Mouse (Mus musculus) forebrain, embryonic 10.5 days (tissue): ENCODE data around the gene Usp34. TPM values are rescaled to one million over a fixed set of nuclear protein-coding genes. Genes with fewer than 3 reads are reported as not detected.
"Not testable (repeated sequence)": the region's sequence is repeated elsewhere in the genome, so short reads cannot be mapped to it uniquely, and the experiment has no call there.

Experiments
- DNase-seq: peaks from one replicate; pipeline ENCODE4 v3.0.0-alpha.2; 2017; ENCODE audit warnings: low spot score; ENCODE audit errors: extremely low spot score
- H3K27ac ChIP-seq: fragments of 300-500 bp; sonication (generic); 2 replicates; pipeline ENCODE4 v1.5.1; 2016; ENCODE audit warnings: mild to moderate bottlenecking
- H3K27me3 ChIP-seq: fragments of 300-500 bp; sonication (generic); 2 replicates; pipeline ENCODE4 v1.6.1; 2016; ENCODE audit warnings: mild to moderate bottlenecking; ENCODE audit not compliant: poor library complexity, severe bottlenecking
- H3K36me3 ChIP-seq: fragments of 300-500 bp; sonication (generic); replicated peaks from 2 replicates; pipeline ENCODE4 v1.6.1; 2016; ENCODE audit warnings: mild to moderate bottlenecking, moderate library complexity
- H3K4me1 ChIP-seq: fragments of 300-500 bp; sonication (generic); 2 replicates; pipeline ENCODE4 v1.6.1; 2016
- H3K4me3 ChIP-seq: fragments of 300-500 bp; sonication (generic); 2 replicates; pipeline ENCODE4 v1.5.1; 2016; ENCODE audit warnings: mild to moderate bottlenecking, moderate library complexity
- H3K9me3 ChIP-seq: fragments of 300-500 bp; sonication (generic); 2 replicates; pipeline ENCODE4 v1.6.1; 2016; ENCODE audit warnings: mild to moderate bottlenecking, moderate library complexity
- WGBS: fragments of 180-500 bp; shearing (Covaris S2); methylation state at CpG from one replicate; pipeline ENCODE4 v1.1.7; 2016; 5-methylcytosine and 5-hydroxymethylcytosine counted together
- polyA plus RNA-seq: library from polyadenylated mRNA; unstranded; fragments of >200 nt; fragmentation: Nextera tagmentation; extraction: Ambion mirVana; gene quantifications from 2 replicates; pipeline ENCODE4 v1.2.1, GENCODE M21; 2016

The Usp34 gene
- polyA plus RNA-seq, 1 experiment from 2014 or later: 26.1 TPM

DNA sequence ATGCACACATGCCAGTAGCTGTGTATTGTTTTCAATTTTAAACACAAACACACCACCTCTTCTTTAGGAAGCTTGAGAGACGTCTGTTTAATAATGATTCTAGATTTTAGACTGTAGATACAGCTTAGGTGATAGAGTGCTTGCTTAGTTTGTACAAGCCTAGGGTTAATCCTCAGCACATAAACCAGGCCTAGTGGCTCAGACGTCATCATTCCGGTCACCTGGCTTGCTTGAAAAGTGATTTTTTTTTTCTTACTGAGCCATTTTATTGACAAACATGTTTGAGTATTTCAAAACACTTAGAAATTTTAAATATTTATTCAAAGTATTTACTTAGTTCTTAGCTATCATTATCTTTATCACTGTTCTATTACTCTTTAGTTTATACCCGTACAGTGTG lies 65.3 kb downstream of the Usp34 start:
- no peaks in the 10 kb centered on the region for H3K4me1 ChIP-seq
- H3K9me3 ChIP-seq: no peaks in the 10 kb centered on the region
- no peak for DNase-seq
- H3K27ac ChIP-seq: no peak overlapping the region
- H3K27me3 ChIP-seq: no peaks in the 10 kb centered on the region
- 92% methylated on average over 4 of the region's 4 CpGs for WGBS
- H3K4me3 ChIP-seq: no peak overlapping the region
- peaks cover 71% of the 10 kb centered on the region for H3K36me3 ChIP-seq

DNA sequence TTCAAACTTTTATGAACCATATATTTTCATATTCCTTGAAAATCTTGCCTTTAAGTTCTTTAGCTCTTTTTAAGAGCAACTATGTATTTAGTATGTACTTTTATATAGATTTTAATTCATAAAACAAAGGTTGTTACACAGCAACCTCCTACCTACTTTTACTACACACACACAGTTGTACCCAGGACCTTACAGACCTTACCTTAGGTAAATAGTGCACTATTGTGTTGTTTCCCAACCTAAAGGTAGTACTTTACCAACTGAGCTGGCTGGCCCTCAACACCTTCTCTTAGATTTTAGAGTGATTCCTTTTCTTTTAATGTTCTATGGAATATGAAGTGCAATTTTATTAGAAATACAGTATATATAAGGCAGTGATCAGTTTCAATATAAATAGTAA lies 65.8 kb downstream of the Usp34 start:
- no peak for DNase-seq
- Histone ChIP-seq H3K4me3 (no peak overlapping the region), H3K27me3 (no peaks in the 10 kb centered on the region), H3K4me1 (no peaks in the 10 kb centered on the region), H3K27ac (no peak overlapping the region), H3K9me3 (no peaks in the 10 kb centered on the region), H3K36me3 (peaks cover 74% of the 10 kb centered on the region)

DNA sequence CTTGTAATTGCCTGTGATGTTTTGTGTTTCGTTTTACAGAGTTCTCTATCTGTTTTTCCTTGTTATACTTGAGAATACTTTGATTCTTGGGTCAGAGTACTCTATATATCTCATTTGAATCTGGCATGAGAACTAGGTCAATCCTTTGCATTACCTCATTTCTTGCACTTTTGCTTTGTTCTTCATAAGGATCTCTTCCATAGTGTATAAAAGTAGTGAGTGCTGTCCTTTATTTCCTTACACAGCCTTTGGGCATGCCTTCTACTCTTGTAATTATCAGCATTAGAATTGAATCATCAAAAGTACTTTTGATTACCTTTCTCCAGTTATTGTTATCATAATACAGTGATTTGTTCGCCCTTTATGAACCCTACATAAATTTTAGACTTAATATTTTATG lies 73.4 kb downstream of the Usp34 start:
- H3K9me3 ChIP-seq: no peaks in the 10 kb centered on the region
- DNase-seq: no peak
- H3K36me3 ChIP-seq: peaks cover 70% of the 10 kb centered on the region

DNA sequence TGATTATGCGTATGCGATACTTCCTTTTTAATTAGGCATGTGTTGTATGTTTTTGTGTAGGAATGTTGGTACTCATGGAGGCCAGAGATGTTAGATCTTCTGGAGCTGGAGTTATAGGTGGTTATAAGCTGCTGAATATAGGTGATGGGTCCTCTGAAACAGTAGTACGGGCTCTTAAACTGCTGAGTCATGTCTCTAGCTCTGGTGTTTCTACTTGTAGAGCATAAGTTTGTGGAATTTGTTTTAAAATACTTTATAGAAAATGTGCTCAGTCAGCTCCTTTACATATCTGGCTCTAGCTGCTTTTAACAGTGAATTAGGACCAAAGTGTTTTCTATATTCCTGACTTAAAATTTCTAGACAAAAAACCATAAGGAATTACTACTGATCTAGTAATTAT lies 73.9 kb downstream of the Usp34 start:
- no peak for DNase-seq
- Histone ChIP-seq H3K36me3 (peaks cover 70% of the 10 kb centered on the region), H3K9me3 (no peaks in the 10 kb centered on the region), H3K4me1 (no peaks in the 10 kb centered on the region), H3K4me3 (no peak overlapping the region), H3K27me3 (no peaks in the 10 kb centered on the region), H3K27ac (no peak overlapping the region)
- 94% methylated on average over 3 of the region's 3 CpGs for WGBS

More for the DNA sequence above, 73.4 kb downstream of the Usp34 start:
- Histone ChIP-seq H3K4me1 (no peaks in the 10 kb centered on the region), H3K4me3 (no peak overlapping the region), H3K27me3 (no peaks in the 10 kb centered on the region), H3K27ac (no peak overlapping the region)
- WGBS: 97% methylated on average over 2 of the region's 2 CpGs

DNA sequence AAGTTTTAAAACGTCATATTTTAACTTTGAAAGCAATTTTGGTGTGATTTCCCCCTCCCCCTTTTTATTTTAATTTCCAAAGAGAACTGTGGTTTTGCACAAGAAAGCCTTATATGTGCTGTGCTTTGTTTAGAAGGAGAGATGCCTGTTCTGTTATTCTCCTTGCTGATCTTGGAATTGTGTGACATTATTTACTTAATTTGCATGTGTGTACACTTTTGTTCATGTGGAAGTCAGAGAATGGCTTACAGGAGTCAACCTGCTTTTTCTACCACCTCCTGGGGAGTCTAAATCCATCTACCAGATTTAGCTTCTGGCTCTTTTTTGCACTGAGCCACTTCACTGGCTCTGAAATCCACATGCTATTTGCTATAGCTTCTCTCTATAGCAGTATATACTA lies 76.1 kb downstream of the Usp34 start:
- Histone ChIP-seq H3K27ac (no peak overlapping the region), H3K4me3 (no peak overlapping the region), H3K27me3 (no peaks in the 10 kb centered on the region), H3K9me3 (no peaks in the 10 kb centered on the region), H3K36me3 (peaks cover 57% of the 10 kb centered on the region), H3K4me1 (no peaks in the 10 kb centered on the region)
- 83% methylated on average over 1 of the region's 1 CpGs for WGBS
- DNase-seq: no peak

DNA sequence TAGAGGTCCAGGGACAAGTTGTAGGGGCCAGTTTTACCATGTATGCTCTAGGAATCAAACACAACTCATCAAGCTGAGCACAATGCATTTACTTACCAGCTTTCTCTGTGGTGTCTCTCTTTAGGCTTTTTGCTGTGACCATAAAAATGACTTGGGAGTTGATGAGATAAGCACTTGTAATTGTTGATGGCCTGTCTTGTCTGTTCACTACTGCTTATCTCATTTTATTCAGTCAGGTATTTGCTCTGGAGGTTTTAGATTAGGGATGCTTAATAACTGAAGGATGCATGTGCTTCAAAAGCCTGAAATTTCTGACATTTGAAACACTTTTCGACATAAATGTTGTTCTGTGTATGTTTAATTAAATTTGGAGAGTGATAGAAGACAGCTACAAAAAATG lies 83.0 kb downstream of the Usp34 start:
- H3K27me3 ChIP-seq: no peaks in the 10 kb centered on the region
- 93% methylated on average over 1 of the region's 1 CpGs for WGBS
- H3K9me3 ChIP-seq: no peaks in the 10 kb centered on the region
- no peak overlapping the region for H3K4me3 ChIP-seq
- H3K27ac ChIP-seq: no peak overlapping the region
- peaks cover 73% of the 10 kb centered on the region for H3K36me3 ChIP-seq
- DNase-seq: no peak
- no peaks in the 10 kb centered on the region for H3K4me1 ChIP-seq

DNA sequence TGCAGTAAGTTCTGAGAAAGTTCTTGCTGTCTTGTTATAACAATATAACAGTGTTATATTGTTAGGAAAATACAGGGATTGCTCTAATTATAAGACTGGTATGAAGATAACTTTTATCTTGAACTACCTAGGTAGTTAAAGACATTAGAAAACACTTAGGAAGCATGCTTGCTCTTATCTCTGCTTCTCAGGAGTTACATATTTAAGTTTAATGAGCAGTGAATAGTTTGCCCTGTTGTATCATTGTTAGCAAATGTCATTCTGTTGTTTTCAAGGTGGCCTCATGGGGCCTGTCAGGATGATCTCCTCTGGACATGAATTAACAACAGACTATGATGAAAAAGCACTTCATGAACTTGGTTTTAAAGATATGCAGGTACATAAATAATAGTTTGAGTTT lies 85.9 kb downstream of the Usp34 start:
- DNase-seq: no peak
- Histone ChIP-seq H3K36me3 (peaks cover 86% of the 10 kb centered on the region), H3K4me3 (no peak overlapping the region)

DNA sequence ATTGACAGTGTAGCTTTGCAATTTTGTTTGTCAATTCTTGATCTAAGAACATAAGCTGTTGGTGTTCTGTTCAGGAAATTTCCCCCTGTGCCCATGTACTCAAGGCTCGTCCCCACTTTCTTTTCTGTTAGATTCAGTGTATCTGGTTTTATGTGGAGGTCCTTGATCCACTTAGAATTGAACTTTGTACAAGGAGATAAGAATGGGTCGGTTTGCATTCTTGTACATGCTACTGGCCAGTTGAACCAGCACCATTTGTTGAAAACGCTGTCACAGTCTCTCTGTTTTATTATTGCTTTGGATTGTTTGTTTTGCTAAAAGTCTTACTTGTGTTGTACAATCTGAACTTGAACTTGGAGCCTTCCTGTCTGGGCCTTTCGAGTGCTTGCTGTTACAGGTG lies 89.9 kb downstream of the Usp34 start:
- Histone ChIP-seq H3K4me3 (no peak overlapping the region), H3K36me3 (peaks cover 82% of the 10 kb centered on the region), H3K27ac (no peak overlapping the region), H3K27me3 (no peaks in the 10 kb centered on the region), H3K4me1 (no peaks in the 10 kb centered on the region), H3K9me3 (no peaks in the 10 kb centered on the region)
- DNase-seq: no peak
- WGBS: 94% methylated on average over 4 of the region's 4 CpGs

More for the DNA sequence above, 85.9 kb downstream of the Usp34 start:
- no peaks in the 10 kb centered on the region for H3K27me3 ChIP-seq
- no peak overlapping the region for H3K27ac ChIP-seq
- no peaks in the 10 kb centered on the region for H3K9me3 ChIP-seq
- H3K4me1 ChIP-seq: no peaks in the 10 kb centered on the region

DNA sequence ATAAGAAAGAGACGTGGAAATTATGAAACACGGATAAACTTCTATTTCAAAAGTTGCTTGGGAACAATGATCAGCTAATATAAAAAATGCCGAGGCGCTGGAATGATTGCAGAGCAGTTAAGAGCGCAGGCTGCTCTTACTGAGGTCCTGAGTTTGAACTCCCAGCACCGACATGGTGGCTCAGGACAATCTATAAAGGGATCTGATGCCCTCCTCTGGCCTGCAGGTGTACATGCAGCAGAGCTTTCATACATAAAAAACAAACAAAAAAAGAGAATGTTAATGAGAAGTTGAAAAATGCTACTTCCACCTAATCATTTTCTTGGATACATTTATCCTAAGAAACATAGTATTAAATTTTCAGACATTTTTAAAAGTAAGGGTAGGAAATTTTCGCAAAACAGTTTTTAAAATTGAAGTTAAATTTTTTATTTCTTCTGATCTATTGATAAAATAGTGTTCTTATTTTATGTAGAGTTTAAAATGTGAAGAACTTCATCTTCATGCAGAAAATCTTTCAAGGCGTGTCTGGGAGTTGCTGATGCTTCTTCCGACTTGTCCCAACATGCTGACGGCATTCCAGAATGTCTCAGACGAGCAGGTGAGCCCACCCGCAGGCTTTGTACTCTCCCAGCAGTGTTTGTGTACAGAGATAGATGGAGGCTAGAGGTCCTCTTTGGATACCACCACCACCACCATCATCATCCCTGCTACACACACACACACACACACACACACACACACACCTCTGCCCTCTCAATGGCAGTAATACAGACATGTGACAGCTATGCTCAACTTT lies 94.5 kb downstream of the Usp34 start:
- Histone ChIP-seq H3K9me3 (no peaks in the 10 kb centered on the region), H3K27me3 (no peaks in the 10 kb centered on the region), H3K27ac (no peak overlapping the region), H3K36me3 (peaks cover 77% of the 10 kb centered on the region), H3K4me1 (no peaks in the 10 kb centered on the region), H3K4me3 (no peak overlapping the region)
- no peak for DNase-seq
- WGBS: 90% methylated on average over 12 of the region's 12 CpGs

DNA sequence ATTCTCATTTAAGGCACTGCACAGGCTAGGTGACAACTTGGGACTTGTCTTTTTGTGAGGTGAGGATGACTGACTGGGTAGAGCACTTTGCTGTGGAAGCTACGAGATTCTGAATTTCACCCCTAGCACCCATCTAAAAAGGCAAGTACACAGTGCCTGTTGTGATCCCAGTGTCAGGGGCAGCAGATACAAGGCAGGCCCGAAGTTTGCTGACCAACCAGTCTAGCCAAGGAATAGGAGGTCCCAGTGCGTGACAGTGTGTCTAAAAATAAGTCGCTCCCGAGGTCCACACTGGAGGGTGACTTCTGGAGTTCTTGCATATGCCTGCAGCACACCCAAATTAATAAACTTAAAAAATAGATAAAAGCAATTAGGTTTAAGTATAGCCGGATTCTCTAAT lies 121.6 kb downstream of the Usp34 start:
- Histone ChIP-seq H3K27me3 (no peaks in the 10 kb centered on the region), H3K4me1 (no peaks in the 10 kb centered on the region), H3K27ac (no peak overlapping the region), H3K4me3 (no peak overlapping the region), H3K9me3 (no peaks in the 10 kb centered on the region), H3K36me3 (peaks cover 83% of the 10 kb centered on the region)
- WGBS: 94% methylated on average over 6 of the region's 6 CpGs
- no peak for DNase-seq

DNA sequence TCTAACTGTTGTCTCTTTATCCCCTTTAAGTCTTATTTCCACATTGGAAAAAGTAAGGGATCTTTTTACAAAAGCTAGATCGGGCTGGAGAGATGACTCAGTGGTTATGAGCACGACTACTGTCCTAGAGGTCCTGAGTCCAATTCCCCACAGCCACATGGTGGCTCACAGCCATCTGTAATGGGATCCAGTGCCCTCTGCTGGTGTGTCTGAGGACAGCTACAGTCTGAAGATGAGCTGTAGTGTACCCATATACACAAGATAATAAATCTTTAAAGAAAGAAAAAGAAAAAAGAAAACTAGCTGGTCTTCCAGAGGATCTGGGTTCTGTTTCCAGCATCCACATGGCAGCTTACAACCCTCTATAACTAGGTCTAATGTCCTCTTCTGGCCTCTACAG lies 123.3 kb downstream of the Usp34 start:
- Histone ChIP-seq H3K27me3 (no peaks in the 10 kb centered on the region), H3K36me3 (peaks cover 92% of the 10 kb centered on the region), H3K4me3 (no peak overlapping the region), H3K9me3 (no peaks in the 10 kb centered on the region), H3K4me1 (no peaks in the 10 kb centered on the region), H3K27ac (no peak overlapping the region)
- DNase-seq: no peak
- WGBS: 92% methylated on average over 2 of the region's 2 CpGs

DNA sequence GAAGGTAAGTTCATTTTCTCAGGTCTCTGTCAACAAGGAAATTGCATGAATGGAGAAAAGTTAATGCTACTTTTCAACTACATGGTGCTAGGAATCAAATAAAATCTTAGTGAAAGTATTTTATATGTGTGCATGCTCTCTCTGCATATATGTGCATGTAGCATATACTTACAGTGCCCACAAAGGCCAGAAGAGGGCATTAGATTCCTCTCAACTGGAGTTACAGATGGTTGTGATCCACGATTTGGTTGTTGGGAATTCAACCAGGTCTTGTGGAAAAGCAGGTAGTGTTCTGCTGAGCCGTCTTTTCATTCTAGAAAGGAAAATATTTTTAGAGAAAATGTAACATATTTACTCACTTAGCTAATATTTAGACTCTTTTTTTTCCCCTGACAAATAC lies 129.4 kb downstream of the Usp34 start:
- H3K36me3 ChIP-seq: peaks cover 95% of the 10 kb centered on the region
- no peak overlapping the region for H3K4me3 ChIP-seq
- no peaks in the 10 kb centered on the region for H3K27me3 ChIP-seq
- 89% methylated on average over 2 of the region's 2 CpGs for whole genome bisulfite sequencing
- H3K9me3 ChIP-seq: no peaks in the 10 kb centered on the region
- DNase-seq: no peak
- H3K4me1 ChIP-seq: no peaks in the 10 kb centered on the region
- no peak overlapping the region for H3K27ac ChIP-seq

DNA sequence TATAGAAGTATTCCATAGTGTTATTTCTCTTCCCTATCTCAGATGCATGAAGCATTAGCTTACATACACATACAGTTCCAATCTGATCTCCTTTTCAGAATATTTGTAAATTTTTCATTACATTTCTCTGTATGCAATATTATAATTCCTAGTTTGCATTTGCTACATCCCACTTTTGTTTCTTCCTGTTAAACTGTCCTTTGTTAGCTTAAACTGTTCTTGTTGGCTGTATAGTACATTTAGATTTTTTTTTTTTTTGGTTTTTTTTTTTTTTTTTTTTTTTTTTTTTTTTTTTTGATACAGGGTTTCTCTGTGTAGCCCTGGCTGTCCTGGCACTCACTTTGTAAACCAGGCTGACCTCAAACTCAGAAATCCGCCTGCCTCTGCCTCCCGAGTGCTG lies 159.2 kb downstream of the Usp34 start:
- not testable (repeated sequence) for H3K27ac ChIP-seq, H3K4me3 ChIP-seq, H3K4me1 ChIP-seq, H3K9me3 ChIP-seq, H3K27me3 ChIP-seq, DNase-seq
- WGBS: 92% methylated on average over 2 of the region's 2 CpGs
- peaks cover 68% of the 10 kb centered on the region for H3K36me3 ChIP-seq

DNA sequence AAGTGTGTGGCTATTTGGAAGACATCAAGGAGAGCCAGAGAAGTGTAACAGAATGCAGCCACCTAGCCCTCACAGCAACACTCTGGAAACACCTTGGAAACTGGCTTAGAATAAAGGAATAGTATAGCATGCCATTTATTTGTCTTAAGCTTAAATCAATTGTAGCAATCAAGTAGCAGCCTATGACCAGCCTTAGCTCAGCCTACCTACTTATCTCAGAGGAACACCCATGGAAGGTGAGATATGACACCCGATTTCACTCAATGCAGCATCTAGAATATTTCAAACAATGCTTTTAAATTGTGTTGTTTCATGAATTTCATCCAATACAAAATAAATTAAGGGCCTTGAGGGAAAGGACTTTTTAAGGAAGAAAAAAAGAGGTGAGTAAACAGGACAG lies 183.3 kb downstream of the Usp34 start:
- Histone ChIP-seq H3K27me3 (no peaks in the 10 kb centered on the region), H3K36me3 (peaks cover 96% of the 10 kb centered on the region), H3K9me3 (no peaks in the 10 kb centered on the region), H3K4me3 (no peak overlapping the region), H3K4me1 (no peaks in the 10 kb centered on the region), H3K27ac (no peak overlapping the region)
- WGBS: 91% methylated on average over 1 of the region's 1 CpGs
- no peak for DNase-seq
